Mouse (Mus musculus): ENCODE measurements around the gene Dynlt1b. TPM values are rescaled to one million over a fixed set of nuclear protein-coding genes. Genes with fewer than 3 reads are reported as not detected.
"Not testable (repeated sequence)": the region's sequence is repeated elsewhere in the genome, so short reads cannot be mapped to it uniquely, and the experiment has no call there.

The Dynlt1b gene
- polyA plus RNA-seq, 1 experiment from 2014 or later, result 627 TPM

GRCm38 (mm10) chr17:6428926-6429325 lies 986 bp upstream of the Dynlt1b start:
- not testable (repeated sequence) for H3K4me1 ChIP-seq (ENCODE audit: control insufficient read depth, insufficient read depth, low read length); H3K27ac ChIP-seq (ENCODE audit: low read length); H3K36me3 ChIP-seq (ENCODE audit: control insufficient read depth, insufficient read depth, low read length); H3K9ac ChIP-seq (replicated peaks; ENCODE audit: low read depth, low read length); ATAC-seq (ENCODE audit: insufficient number of reproducible peaks, insufficient read depth, low FRiP score, low read depth); H3K27me3 ChIP-seq (ENCODE audit: control insufficient read depth, insufficient read depth, low read length); H3K9me3 ChIP-seq (ENCODE audit: control insufficient read depth, low read depth, low read length); H3K4me3 ChIP-seq (ENCODE audit: low read depth, low read length); H3K4me2 ChIP-seq (replicated peaks; ENCODE audit: low read depth, low read length)
- 81% methylated on average over 2 of the region's 2 CpGs for WGBS

- WGBS, result 1% methylated on average over 6 of the region's 9 CpGs
- Histone ChIP-seq H3K4me3 (ENCODE audit: low read depth, low read length) (peak overlapping the region; percentile 41), H3K4me2 (replicated peaks; ENCODE audit: low read depth, low read length) (peak overlapping the region; percentile 37)
- not testable (repeated sequence) for H3K9ac ChIP-seq (replicated peaks; ENCODE audit: low read depth, low read length); H3K27me3 ChIP-seq (ENCODE audit: control insufficient read depth, insufficient read depth, low read length); H3K36me3 ChIP-seq (ENCODE audit: control insufficient read depth, insufficient read depth, low read length); H3K27ac ChIP-seq (ENCODE audit: low read length); H3K4me1 ChIP-seq (ENCODE audit: control insufficient read depth, insufficient read depth, low read length); H3K9me3 ChIP-seq (ENCODE audit: control insufficient read depth, low read depth, low read length)
- ATAC-seq (ENCODE audit: insufficient number of reproducible peaks, insufficient read depth, low FRiP score, low read depth), result 0 out of 2 replicates have a peak, but pooled peaks have one; percentile 48
These were observed 594 bp downstream of the Dynlt1b start for GRCm38 (mm10) chr17:6430410-6431001.

- not testable (repeated sequence) for H3K27me3 ChIP-seq (ENCODE audit: control insufficient read depth, insufficient read depth, low read length); H3K9ac ChIP-seq (replicated peaks; ENCODE audit: low read depth, low read length); H3K4me3 ChIP-seq (ENCODE audit: low read depth, low read length); H3K9me3 ChIP-seq (ENCODE audit: control insufficient read depth, low read depth, low read length); H3K4me1 ChIP-seq (ENCODE audit: control insufficient read depth, insufficient read depth, low read length); H3K27ac ChIP-seq (ENCODE audit: low read length); ATAC-seq (ENCODE audit: insufficient number of reproducible peaks, insufficient read depth, low FRiP score, low read depth); H3K4me2 ChIP-seq (replicated peaks; ENCODE audit: low read depth, low read length); H3K36me3 ChIP-seq (ENCODE audit: control insufficient read depth, insufficient read depth, low read length)
- 87% methylated on average over 3 of the region's 4 CpGs for WGBS
These were observed 2.5 kb downstream of the Dynlt1b start for GRCm38 (mm10) chr17:6432456-6432855.

DNA sequence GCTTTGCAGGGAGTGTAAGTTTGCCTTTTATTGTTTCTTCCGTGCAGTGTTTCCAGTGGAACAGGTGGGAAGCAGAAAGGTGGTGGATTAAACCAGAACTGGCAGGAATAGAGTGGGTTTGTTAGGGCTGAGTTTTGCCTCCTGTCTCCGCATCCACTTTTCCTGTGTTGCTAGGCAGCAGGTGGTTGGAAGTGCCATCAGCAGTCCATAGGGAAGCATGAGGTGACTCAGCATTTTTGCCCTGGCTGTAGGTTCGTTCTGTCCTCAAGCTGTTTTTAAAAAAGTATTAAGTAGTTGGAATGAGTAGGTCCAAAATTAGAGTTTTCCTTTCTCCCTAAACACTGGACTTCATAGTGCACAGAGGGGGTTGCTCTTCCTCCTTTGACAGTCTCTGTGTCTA lies 3.8 kb downstream of the Dynlt1b start:
- not testable (repeated sequence) for H3K4me1 ChIP-seq (ENCODE audit: control insufficient read depth, insufficient read depth, low read length); H3K27ac ChIP-seq (ENCODE audit: low read length); H3K36me3 ChIP-seq (ENCODE audit: control insufficient read depth, insufficient read depth, low read length); H3K9me3 ChIP-seq (ENCODE audit: control insufficient read depth, low read depth, low read length); ATAC-seq (ENCODE audit: insufficient number of reproducible peaks, insufficient read depth, low FRiP score, low read depth); H3K9ac ChIP-seq (replicated peaks; ENCODE audit: low read depth, low read length); H3K27me3 ChIP-seq (ENCODE audit: control insufficient read depth, insufficient read depth, low read length); H3K4me3 ChIP-seq (ENCODE audit: low read depth, low read length); H3K4me2 ChIP-seq (replicated peaks; ENCODE audit: low read depth, low read length)
- WGBS, result 81% methylated on average over 3 of the region's 3 CpGs

DNA sequence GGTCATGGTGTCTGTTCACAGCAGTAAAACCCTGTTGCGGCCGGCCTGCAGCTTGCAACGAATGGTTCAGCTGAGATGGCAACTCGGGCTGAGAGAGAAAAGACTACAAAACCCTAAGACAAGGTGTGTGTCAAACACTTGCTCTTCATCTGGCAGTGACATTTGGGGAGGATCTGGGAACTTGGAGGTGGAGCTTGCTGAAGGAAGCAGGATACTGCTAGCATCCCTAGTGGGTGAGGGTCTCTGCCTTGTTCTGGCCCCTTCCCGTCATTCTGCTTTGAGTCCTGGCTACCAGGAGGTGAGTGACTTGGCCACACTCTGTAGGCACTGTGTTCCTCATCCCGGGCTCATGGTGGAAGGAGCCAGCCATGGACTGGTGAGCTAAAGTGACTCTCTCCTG lies 8.2 kb downstream of the Dynlt1b start:
- not testable (repeated sequence) for ATAC-seq (ENCODE audit: insufficient number of reproducible peaks, insufficient read depth, low FRiP score, low read depth); H3K4me2 ChIP-seq (replicated peaks; ENCODE audit: low read depth, low read length); H3K36me3 ChIP-seq (ENCODE audit: control insufficient read depth, insufficient read depth, low read length); H3K4me3 ChIP-seq (ENCODE audit: low read depth, low read length); H3K27ac ChIP-seq (ENCODE audit: low read length); H3K27me3 ChIP-seq (ENCODE audit: control insufficient read depth, insufficient read depth, low read length); H3K9me3 ChIP-seq (ENCODE audit: control insufficient read depth, low read depth, low read length); H3K9ac ChIP-seq (replicated peaks; ENCODE audit: low read depth, low read length); H3K4me1 ChIP-seq (ENCODE audit: control insufficient read depth, insufficient read depth, low read length)
- 79% methylated on average over 6 of the region's 6 CpGs for WGBS

DNA sequence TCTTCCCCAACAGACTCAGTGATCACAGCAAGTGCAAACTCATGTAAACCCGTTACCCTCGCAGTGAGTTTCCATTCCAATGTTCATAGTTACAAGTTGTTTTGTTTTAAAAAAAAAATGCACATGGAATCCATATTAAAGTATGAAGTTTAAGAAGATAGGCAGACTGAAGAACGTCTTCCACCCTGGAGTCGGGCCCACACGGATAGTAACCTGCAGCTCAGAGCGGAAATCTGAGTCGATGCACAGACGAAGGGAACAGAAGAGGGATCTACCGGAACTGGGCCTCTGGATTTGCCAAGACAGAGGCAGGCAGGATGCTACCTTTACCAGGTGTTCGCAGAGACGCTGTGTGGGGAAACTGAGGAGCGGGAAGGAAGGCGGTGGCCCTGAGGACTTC lies 10.0 kb downstream of the Dynlt1b start:
- not testable (repeated sequence) for H3K27ac ChIP-seq (ENCODE audit: low read length); H3K4me3 ChIP-seq (ENCODE audit: low read depth, low read length); H3K4me1 ChIP-seq (ENCODE audit: control insufficient read depth, insufficient read depth, low read length); H3K4me2 ChIP-seq (replicated peaks; ENCODE audit: low read depth, low read length); H3K9me3 ChIP-seq (ENCODE audit: control insufficient read depth, low read depth, low read length); H3K27me3 ChIP-seq (ENCODE audit: control insufficient read depth, insufficient read depth, low read length); ATAC-seq (ENCODE audit: insufficient number of reproducible peaks, insufficient read depth, low FRiP score, low read depth); H3K9ac ChIP-seq (replicated peaks; ENCODE audit: low read depth, low read length); H3K36me3 ChIP-seq (ENCODE audit: control insufficient read depth, insufficient read depth, low read length)
- WGBS, result 92% methylated on average over 9 of the region's 13 CpGs

- not testable (repeated sequence) for H3K4me3 ChIP-seq (ENCODE audit: low read depth, low read length); H3K27ac ChIP-seq (ENCODE audit: low read length); H3K4me2 ChIP-seq (replicated peaks; ENCODE audit: low read depth, low read length); ATAC-seq (ENCODE audit: insufficient number of reproducible peaks, insufficient read depth, low FRiP score, low read depth); H3K9me3 ChIP-seq (ENCODE audit: control insufficient read depth, low read depth, low read length); H3K36me3 ChIP-seq (ENCODE audit: control insufficient read depth, insufficient read depth, low read length); H3K9ac ChIP-seq (replicated peaks; ENCODE audit: low read depth, low read length); H3K27me3 ChIP-seq (ENCODE audit: control insufficient read depth, insufficient read depth, low read length); H3K4me1 ChIP-seq (ENCODE audit: control insufficient read depth, insufficient read depth, low read length)
- WGBS, result 93% methylated on average over 13 of the region's 13 CpGs
These were observed 10.7 kb downstream of the Dynlt1b start for GRCm38 (mm10) chr17:6440493-6441077.

DNA sequence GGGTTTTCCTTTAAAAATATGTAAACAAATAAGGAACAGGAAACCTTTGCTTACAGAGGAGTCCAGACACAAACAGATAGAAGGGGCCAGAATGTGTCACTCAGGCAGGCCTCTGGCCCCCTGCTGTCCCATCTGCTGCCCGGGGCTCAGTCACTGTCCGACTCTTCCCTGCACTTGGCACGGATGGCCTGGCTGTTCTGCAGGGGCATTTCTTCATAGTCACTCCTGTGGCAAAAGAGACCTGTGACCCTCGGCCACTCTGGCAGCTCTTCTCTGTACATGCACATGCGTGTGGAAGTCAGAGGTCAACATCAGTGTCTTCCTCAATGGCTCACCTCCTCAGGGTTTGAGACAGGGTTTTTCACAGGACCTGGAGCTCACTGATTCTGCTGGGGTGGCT lies 11.3 kb downstream of the Dynlt1b start:
- not testable (repeated sequence) for H3K36me3 ChIP-seq (ENCODE audit: control insufficient read depth, insufficient read depth, low read length); ATAC-seq (ENCODE audit: insufficient number of reproducible peaks, insufficient read depth, low FRiP score, low read depth); H3K9ac ChIP-seq (replicated peaks; ENCODE audit: low read depth, low read length); H3K27me3 ChIP-seq (ENCODE audit: control insufficient read depth, insufficient read depth, low read length); H3K4me3 ChIP-seq (ENCODE audit: low read depth, low read length); H3K27ac ChIP-seq (ENCODE audit: low read length); H3K9me3 ChIP-seq (ENCODE audit: control insufficient read depth, low read depth, low read length); H3K4me1 ChIP-seq (ENCODE audit: control insufficient read depth, insufficient read depth, low read length); H3K4me2 ChIP-seq (replicated peaks; ENCODE audit: low read depth, low read length)
- 88% methylated on average over 5 of the region's 5 CpGs for WGBS

DNA sequence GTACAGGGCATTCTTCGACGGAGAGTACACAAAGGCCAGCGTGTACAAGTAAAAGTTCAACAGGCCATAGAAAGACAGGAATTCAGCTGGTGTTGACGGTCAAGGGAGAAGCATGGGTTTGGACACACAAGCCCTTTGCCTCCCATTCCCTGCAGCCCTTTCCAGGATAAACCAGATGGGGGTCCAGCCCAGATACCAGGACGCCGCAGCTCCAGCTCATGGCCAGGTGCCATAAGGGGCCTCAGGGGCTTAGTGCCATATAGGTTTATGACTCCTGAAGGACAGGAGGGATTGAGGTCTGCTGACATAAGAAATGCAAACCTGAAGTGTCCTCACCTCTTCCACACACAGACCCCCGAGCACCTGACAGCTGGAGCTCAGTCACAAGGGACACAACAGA lies 12.6 kb downstream of the Dynlt1b start:
- H3K9me3 ChIP-seq (ENCODE audit: control insufficient read depth, low read depth, low read length); H3K9ac ChIP-seq (replicated peaks; ENCODE audit: low read depth, low read length); H3K4me1 ChIP-seq (ENCODE audit: control insufficient read depth, insufficient read depth, low read length); H3K4me2 ChIP-seq (replicated peaks; ENCODE audit: low read depth, low read length); H3K4me3 ChIP-seq (ENCODE audit: low read depth, low read length); H3K27ac ChIP-seq (ENCODE audit: low read length); H3K36me3 ChIP-seq (ENCODE audit: control insufficient read depth, insufficient read depth, low read length); ATAC-seq (ENCODE audit: insufficient number of reproducible peaks, insufficient read depth, low FRiP score, low read depth); H3K27me3 ChIP-seq (ENCODE audit: control insufficient read depth, insufficient read depth, low read length): not testable (repeated sequence)
- WGBS, result 84% methylated on average over 3 of the region's 7 CpGs
